Mouse (Mus musculus) urinary bladder, adult 2 months (tissue): ENCODE measurements around the gene Ahcyl2. TPM values are rescaled to one million over a fixed set of nuclear protein-coding genes. Genes with fewer than 3 reads are reported as not detected.
"Not testable (repeated sequence)": the region's sequence is repeated elsewhere in the genome, so short reads cannot be mapped to it uniquely, and the experiment has no call there.

Source experiments
- DNase-seq: peaks from one replicate; pipeline ENCODE4 v3.0.0; 2022; ENCODE audit warnings: low spot score
- polyA plus RNA-seq: library from polyadenylated mRNA; depleted of rRNA; stranded (reverse); fragments of >200 nt; gene quantifications from 2 replicates; pipeline ENCODE4 v1.2.3, GENCODE M21; 2012

Gene Ahcyl2
- polyA plus RNA-seq, 1 experiment = 114 TPM

GRCm38 (mm10) chr6:29815634-29816033 lies 47.8 kb downstream of the Ahcyl2 start:
- DNase-seq = no peak

- not testable (repeated sequence) for DNase-seq
These were observed 48.6 kb downstream of the Ahcyl2 start for GRCm38 (mm10) chr6:29816371-29816770.

DNA sequence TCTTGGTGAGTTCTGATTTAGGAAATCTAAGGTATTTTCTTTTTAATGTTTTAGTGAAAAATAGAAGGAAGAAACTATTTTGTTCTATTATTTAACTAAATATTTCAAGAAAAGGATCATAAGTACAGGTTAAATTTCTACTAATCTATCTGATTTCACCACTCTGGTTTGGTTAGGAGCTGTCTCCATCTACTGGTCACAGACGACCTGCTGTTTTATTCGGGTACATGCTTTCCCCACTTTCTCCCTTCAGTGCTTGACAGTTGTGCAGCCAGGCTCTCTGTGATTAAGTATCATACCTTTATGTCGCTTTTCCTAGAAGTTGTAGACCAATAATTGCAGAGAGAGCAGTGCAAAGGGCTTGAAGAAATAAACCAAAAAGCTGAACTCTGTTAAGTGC lies 51.5 kb downstream of the Ahcyl2 start:
- no peak for DNase-seq

DNA sequence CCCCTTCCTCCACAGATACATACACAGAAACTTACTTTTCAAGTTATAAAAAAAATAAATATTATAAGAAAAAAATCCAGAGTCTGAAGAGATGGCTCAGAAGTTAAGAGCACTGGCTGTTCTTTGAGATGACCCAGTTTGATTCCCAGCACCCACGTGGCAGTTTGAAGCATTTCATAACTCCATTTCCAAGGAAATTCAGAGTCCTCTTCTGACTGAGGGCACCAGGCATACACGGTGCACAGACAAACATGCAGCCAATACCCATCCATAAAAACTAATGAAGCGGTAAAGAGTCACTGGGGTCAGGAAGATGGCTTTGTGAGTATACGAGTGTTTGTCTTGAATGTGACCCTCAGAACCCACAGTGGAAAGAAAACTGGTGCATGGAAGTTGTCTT lies 52.5 kb downstream of the Ahcyl2 start:
- DNase-seq = no peak

- no peak for DNase-seq
These were observed 53.1 kb downstream of the Ahcyl2 start for GRCm38 (mm10) chr6:29820926-29821325.

GRCm38 (mm10) chr6:29821770-29822169 lies 54.0 kb downstream of the Ahcyl2 start:
- no peak for DNase-seq

DNA sequence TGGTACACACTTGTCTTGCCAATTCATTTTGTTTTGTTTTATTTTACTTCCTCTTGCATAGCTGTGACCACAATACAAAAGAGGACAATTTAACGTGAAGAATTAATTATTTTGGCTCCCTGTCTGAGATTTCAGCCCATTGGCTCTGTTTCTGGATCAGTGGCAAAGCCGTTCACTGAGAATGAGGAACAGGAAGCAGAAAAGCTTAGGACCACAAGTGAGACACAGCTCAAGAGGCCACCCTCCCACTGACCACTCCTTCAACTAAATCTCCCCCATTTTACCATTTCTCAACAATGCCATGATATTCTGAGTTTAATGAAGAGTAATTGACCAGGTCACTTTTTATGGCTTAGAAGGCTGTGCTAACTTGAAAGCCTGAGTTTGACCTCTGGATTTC lies 57.5 kb downstream of the Ahcyl2 start:
- DNase-seq = no peak

GRCm38 (mm10) chr6:29827291-29828242 lies 59.8 kb downstream of the Ahcyl2 start:
- no peak for DNase-seq

DNA sequence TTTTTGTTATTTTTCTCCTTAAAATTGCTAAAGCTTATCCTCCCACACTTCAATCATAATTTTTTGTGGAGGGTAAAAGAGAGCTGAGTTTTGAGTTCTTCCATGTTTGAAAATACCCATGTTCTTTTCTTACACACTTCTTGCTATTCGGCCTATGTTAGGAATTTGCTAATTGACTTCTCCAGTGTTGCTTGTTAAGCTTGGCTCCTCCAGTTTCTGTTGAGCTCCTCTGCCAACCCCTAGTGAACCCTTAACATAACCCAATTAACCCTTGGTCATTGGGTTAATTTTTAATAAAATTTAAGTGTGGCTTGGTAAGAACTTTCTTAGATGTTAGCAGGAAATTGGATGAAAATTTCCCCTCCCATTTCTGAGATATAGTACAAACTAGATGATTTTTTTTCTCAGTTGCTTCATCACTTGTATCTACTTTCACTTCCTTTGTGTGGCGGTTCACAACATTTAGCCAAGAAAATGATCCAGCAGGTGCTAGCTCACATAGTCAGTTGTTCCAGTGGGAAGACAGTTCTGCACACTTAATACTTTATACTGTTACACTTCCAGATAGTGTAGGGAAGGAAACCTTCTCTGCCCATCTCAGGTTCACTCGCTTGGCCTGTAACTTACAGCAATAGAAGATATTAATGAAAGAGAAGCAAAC lies 60.9 kb downstream of the Ahcyl2 start:
- DNase-seq = no peak

DNA sequence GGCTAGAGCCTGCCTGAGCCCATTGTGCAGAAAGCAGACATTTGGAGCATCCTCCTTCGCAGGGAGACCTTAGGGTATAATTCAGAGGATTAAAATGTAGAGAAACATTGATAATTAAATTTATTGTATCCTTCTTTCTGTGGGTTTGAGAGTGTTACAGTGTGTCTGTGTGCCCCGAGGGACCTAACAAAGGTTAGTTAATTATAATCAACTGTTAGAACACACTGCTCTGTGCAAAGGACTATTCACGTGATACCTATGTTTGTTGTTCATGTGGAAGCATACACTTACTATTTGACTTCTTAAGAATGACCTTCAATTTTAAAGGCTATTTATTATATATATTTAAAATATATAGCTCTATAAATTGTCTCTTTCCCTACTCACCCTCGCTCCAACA lies 64.5 kb downstream of the Ahcyl2 start:
- DNase-seq = no peak

DNA sequence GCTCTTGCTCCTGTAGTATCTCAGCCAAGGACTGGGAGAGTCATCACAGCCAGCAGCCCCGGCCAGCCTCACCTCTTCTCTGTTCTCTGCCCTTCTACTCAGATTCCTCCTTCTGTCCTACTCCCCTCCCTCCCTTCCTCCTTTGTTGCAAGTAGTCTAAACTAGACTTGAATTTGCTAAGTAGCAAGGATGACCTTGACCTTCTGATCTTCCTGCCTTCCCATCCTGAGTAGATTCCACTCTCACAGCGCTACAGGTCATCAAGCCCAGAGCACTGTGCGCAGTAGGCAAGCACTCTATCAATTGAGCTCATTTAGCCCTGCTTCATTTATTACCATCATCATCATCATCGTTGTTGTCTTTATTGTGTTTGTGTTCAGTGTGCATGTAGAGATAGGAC lies 65.3 kb downstream of the Ahcyl2 start:
- no peak for DNase-seq

DNA sequence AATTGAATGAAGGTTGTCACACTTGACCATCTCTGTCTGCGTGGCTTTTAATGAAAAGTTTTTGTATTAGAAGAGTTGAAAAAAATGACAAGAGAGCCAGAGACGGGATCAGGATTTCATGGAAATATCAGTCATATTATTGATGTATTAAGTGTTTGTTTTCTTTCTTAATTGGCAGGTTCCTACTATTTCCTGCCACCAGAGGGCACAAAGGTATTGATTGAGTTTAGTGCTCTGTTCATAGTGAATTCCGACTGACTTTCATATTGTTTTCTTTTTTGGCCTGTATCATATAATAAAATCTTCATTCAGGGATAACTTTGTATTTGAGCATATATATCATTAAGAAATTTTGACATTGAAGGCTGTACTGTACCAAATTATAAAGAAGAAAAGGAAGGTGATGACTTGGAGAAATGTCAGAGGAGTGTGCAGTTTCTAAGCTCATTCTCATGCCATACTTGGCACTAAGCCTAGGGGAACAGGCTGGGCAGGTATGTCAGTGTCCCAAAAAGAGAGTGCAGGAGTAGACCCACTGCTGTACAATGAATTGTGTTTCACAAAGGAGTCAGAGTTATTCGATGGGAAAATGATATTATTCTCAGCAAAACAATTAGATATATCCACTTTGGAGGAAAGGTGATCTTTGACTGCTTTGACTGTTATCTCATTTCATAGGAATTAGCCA lies 65.9 kb downstream of the Ahcyl2 start:
- no peak for DNase-seq

DNA sequence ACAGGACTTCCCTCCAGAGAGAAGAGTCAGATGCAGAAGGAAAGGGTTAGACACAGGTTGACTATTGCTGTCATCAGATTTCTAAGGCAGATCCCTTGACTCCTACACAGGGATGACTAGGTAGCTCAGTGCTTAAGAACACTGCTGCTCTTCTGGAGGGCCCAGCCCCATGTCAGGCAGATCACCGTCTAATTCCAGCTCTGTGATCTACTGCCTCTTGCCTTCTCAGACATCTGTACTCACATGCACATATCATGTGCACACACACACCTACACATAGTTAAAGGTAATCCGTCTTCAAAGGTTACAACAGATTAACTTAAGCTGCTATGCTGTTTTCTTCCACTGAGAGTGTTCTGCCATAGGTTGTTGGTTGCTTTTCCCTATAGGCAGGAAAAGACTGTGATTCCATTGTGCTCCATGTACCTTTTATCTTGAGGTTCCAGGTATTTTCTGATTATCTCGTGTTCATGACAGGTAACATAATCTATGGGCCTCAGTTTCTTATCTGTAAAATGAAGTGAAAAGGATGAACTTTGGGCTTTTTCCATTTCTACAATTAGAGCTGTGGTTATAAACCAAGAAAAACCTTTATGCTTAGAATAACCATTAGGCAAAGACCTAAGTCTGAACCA lies 67.8 kb downstream of the Ahcyl2 start:
- DNase-seq = no peak

DNA sequence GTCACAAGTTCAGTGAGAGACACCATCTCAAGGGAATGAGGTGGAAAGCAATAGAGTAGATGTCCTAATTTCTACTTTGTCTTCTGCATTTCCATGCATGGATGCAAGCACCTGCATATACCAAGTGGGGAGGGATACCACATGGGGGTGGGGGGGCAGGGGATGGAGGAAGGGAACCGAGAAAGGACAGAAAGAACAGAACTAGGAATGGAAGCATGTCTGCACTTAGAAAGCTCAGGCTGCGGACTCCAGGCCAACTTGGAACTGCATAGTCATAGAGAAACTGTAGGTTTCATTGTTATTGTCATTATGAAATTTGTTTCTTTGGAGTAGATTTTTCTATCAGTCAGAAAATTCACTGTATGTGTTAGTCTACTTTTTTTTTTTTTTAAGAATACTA lies 69.8 kb downstream of the Ahcyl2 start:
- DNase-seq = no peak

- DNase-seq = no peak
These were observed 70.7 kb downstream of the Ahcyl2 start for GRCm38 (mm10) chr6:29838531-29838930.

- DNase-seq = no peak
These were observed 72.2 kb downstream of the Ahcyl2 start for GRCm38 (mm10) chr6:29840008-29840407.

DNA sequence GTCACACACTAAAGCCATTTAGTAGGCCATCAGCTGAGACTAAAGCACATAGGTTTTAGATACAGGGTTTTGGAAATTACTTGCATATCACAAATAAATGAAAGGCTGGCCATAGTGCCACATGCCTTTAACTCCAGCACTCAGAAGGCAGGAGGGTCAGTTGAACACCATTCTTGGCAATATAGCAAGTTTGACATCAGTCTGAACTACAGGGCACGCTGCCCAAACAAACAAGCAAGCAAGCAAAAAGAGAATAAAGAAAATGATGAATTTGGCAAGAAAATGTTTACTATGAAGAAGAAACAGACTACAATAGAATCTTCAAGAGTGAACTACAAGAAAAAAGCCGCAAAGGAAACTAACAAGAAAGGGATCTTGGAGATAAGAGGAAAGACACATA lies 73.7 kb downstream of the Ahcyl2 start:
- no peak for DNase-seq

GRCm38 (mm10) chr6:29847643-29848166 lies 79.9 kb downstream of the Ahcyl2 start:
- no peak for DNase-seq

DNA sequence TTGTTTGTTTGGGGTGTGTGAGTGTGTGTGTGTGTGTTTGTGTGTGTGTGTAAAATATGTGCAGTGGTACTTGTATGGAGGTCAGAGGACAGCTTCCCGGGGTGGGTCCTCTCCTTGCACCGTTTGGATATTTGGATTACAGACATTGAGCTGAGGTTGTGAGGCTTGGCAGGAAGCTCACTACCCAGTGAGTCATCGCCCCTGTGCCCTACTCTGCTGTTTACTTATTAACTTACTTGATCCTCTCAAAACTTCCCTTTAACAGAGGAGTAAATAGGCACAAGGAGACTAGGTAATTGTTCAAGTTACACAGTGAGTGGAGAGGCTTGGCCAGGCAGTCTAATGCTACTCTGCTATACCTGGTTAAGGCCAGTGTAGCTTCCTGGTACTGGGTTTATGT lies 81.0 kb downstream of the Ahcyl2 start:
- DNase-seq = no peak

DNA sequence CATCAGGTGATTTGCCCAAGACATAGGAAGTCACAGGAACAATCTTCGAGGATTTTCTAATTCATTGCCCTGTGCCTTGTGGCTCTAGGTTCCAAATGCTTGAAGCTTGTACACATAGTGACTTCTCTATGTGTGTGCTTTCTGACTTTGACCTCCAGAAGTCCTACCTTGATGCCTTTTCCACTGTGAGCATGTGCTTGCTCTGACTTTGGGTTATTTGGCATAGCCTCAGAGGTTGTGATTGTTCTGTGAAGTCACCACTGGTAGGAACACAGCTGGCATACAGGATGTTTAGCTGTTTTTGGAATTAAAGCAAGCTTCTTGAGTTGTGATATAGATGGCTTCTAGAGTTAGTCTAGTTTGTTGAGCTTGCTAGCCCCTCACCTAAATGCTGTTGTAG lies 82.3 kb downstream of the Ahcyl2 start:
- DNase-seq = no peak

DNA sequence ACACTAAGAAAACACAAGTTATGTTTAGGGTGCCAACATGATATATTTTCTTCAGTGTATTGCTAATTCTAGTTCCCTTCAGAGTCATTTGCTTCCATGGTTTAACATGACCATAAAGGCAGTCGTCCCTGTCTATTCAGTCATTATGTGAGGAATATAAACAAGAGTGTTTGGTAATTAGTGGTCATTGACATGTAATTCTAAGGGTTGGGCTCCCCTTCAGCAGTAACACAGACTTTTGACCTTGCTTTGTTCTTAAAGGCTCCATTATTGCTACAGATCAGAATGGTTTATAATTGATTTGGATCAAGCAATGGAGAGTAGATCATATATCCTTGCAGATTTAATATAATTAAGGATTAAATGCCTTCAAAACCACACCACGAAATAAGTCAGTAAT lies 82.9 kb downstream of the Ahcyl2 start:
- DNase-seq = no peak

GRCm38 (mm10) chr6:29851873-29852272 lies 84.1 kb downstream of the Ahcyl2 start:
- DNase-seq = no peak
